Mouse (Mus musculus) E14TG2a.4 (cell line): Measurements from ENCODE around the gene Srsf1.

Source experiments
- CTCF ChIP-seq: conservative IDR thresholded peaks from 2 replicates; pipeline ENCODE4 v1.5.1; 2014; ENCODE audit warnings: low read length
- NANOG ChIP-seq: IDR thresholded peaks from 2 replicates; pipeline ENCODE4 v1.6.1; 2014; ENCODE audit warnings: borderline replicate concordance, low read length, mixed read lengths
- POU5F1 ChIP-seq: IDR thresholded peaks from 2 replicates; pipeline ENCODE4 v1.6.1; 2014; ENCODE audit warnings: low read length, borderline replicate concordance

DNA sequence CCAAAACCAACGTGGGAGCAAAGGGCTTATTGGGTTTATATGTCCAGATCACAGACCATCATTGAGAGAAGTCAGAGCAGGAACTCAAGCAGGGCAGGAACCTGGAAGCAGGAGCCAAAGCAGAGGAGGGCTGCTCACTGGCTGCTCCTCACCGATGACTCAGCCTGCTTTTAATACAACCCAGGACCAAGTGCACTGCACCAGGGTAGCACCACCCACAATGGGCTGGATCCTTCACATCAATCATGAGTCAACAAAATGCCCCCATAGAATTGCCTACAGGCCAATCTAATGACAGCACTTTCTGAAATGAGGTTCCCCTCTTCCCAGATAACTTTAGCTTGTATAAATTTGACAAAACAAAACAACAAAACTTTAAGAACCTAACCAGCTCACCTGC lies 43.0 kb upstream of the Srsf1 start:
- no peak for TF ChIP-seq CTCF
- no peak for TF ChIP-seq NANOG
- TF ChIP-seq POU5F1 = no peak
